Mouse (Mus musculus): ENCODE measurements around the gene Tmem87a. TPM values are rescaled to one million over a fixed set of nuclear protein-coding genes. Genes with fewer than 3 reads are reported as not detected.

The Tmem87a gene
- total and polyA plus RNA-seq, 3 experiments = 23.9 to 28.0 TPM; not detected in 1

- TF ChIP-seq NRF1 (IDR thresholded peaks at IDR 0.05; ENCODE audit: insufficient read depth, low read depth, low read length, poor library complexity, severe bottlenecking) = no peak
- Histone ChIP-seq H3K36me3 (ENCODE audit: control insufficient read depth in 1 of 2, insufficient read depth in 2 of 2, low read length in 2 of 2) (peaks cover 7 to 22% of the 10 kb centered on the region in 2 experiments), H3K27ac (ENCODE audit: control insufficient read depth, low read depth, low read length) (no peak overlapping the region), H3K4me1 (ENCODE audit: control insufficient read depth in 1 of 2, insufficient read depth in 2 of 2, low read length in 2 of 2) (peaks cover 4 to 5% of the 10 kb centered on the region in 2 experiments; a peak in 3 of 4 replicates), H3K9ac (ENCODE audit: control insufficient read depth, low read depth, low read length, poor library complexity, severe bottlenecking) (no peak overlapping the region), H3K9me3 (replicated peaks; ENCODE audit: insufficient read depth, low read length) (no peaks in the 10 kb centered on the region), H3K27me3 (ENCODE audit: control insufficient read depth in 1 of 2, insufficient read depth in 2 of 2, low read length in 2 of 2) (no peaks in the 10 kb centered on the region), H3K79me2 (ENCODE audit: control insufficient read depth, insufficient read depth, low read length, poor library complexity) (peaks cover 21% of the 10 kb centered on the region), H3K4me3 (ENCODE audit: control insufficient read depth in 1 of 2, insufficient read depth in 1 of 2, low read depth in 2 of 2, low read length in 2 of 2) (no peak overlapping the region)
- no peak for DNase-seq (ENCODE audit: low read depth, low spot score)
Observed at GRCm38 (mm10) chr2:120397951-120398350, 6.0 kb downstream of the Tmem87a start.

GRCm38 (mm10) chr2:120392406-120392805 lies 11.5 kb downstream of the Tmem87a start:
- Histone ChIP-seq H3K27ac (ENCODE audit: control insufficient read depth, low read depth, low read length) (no peak overlapping the region), H3K9ac (ENCODE audit: control insufficient read depth, low read depth, low read length, poor library complexity, severe bottlenecking) (no peak overlapping the region), H3K9me3 (replicated peaks; ENCODE audit: insufficient read depth, low read length) (no peaks in the 10 kb centered on the region), H3K79me2 (ENCODE audit: control insufficient read depth, insufficient read depth, low read length, poor library complexity) (no peaks in the 10 kb centered on the region), H3K27me3 (ENCODE audit: control insufficient read depth in 1 of 2, insufficient read depth in 2 of 2, low read length in 2 of 2) (no peaks in the 10 kb centered on the region), H3K36me3 (ENCODE audit: control insufficient read depth in 1 of 2, insufficient read depth in 2 of 2, low read length in 2 of 2) (peaks cover 0 to 36% of the 10 kb centered on the region in 2 experiments; a peak in 2 of 4 replicates), H3K4me3 (ENCODE audit: control insufficient read depth in 1 of 2, insufficient read depth in 1 of 2, low read depth in 2 of 2, low read length in 2 of 2) (no peak overlapping the region), H3K4me1 (ENCODE audit: control insufficient read depth in 1 of 2, insufficient read depth in 2 of 2, low read length in 2 of 2) (no peaks in the 10 kb centered on the region)
- peak; percentile 14; the same call in 1 of the 2 replicates for TF ChIP-seq SMC3 (IDR thresholded peaks at IDR 0.05; ENCODE audit: low read depth, low read length)
- no peak for TF ChIP-seq ELF1 (IDR thresholded peaks at IDR 0.05; ENCODE audit: low read depth, low read length)
- no peak for TF ChIP-seq RCOR1 (IDR thresholded peaks at IDR 0.05; ENCODE audit: low read depth, low read length)
- no peak for TF ChIP-seq ZC3H11A (IDR thresholded peaks at IDR 0.05; ENCODE audit: low read depth, low read length)
- TF ChIP-seq UBTF (IDR thresholded peaks at IDR 0.05; ENCODE audit: borderline replicate concordance, insufficient read depth, low read depth, low read length) = no peak
- DNase-seq (ENCODE audit: low read depth, low spot score) = no peak

- peaks cover 0 to 37% of the 10 kb centered on the region in 2 experiments; a peak in 2 of 4 replicates for H3K36me3 ChIP-seq (ENCODE audit: control insufficient read depth in 1 of 2, insufficient read depth in 2 of 2, low read length in 2 of 2)
- H3K9me3 ChIP-seq (replicated peaks; ENCODE audit: insufficient read depth, low read length) = no peaks in the 10 kb centered on the region
- TF ChIP-seq TBP (IDR thresholded peaks at IDR 0.05; ENCODE audit: low read depth, low read length) (no peak), HCFC1 (IDR thresholded peaks at IDR 0.05; ENCODE audit: low read depth, low read length) (no peak), MXI1 (IDR thresholded peaks at IDR 0.05; ENCODE audit: low read depth, low read length) (no peak), CTCF (IDR thresholded peaks at IDR 0.05 in 2 of 3, conservative IDR thresholded peaks at IDR 0.05 in 1 of 3; ENCODE audit: control insufficient read depth in 1 of 3, insufficient read depth in 1 of 3, low read depth in 2 of 3, low read length in 3 of 3, poor library complexity in 1 of 3, severe bottlenecking in 1 of 3) (no peak), USF1 (IDR thresholded peaks at IDR 0.05; ENCODE audit: low read depth, low read length) (no peak), RAD21 (IDR thresholded peaks at IDR 0.05; ENCODE audit: low read depth, low read length) (no peak), MEF2A (IDR thresholded peaks at IDR 0.05; ENCODE audit: extremely low read depth, insufficient replicate concordance, low read depth, low read length, poor library complexity, severe bottlenecking) (no peak), ETS1 (IDR thresholded peaks at IDR 0.05; ENCODE audit: low read depth, low read length) (no peak), POLR2AphosphoS2 (IDR thresholded peaks at IDR 0.05; ENCODE audit: low read length) (no peak), POLR2A (IDR thresholded peaks at IDR 0.05; ENCODE audit: control insufficient read depth in 1 of 2, insufficient read depth in 1 of 2, low read depth in 1 of 2, low read length in 2 of 2, poor library complexity in 1 of 2) (no peak), NELFE (IDR thresholded peaks at IDR 0.05; ENCODE audit: low read depth, low read length) (no peak), MAFK (IDR thresholded peaks at IDR 0.05; ENCODE audit: borderline replicate concordance, low read depth, low read length) (no peak), ZMIZ1 (IDR thresholded peaks at IDR 0.05; ENCODE audit: low read depth, low read length) (no peak), NRF1 (IDR thresholded peaks at IDR 0.05; ENCODE audit: insufficient read depth, low read depth, low read length, poor library complexity, severe bottlenecking) (no peak)
Observed at GRCm38 (mm10) chr2:120390934-120391333, 13.0 kb downstream of the Tmem87a start.

More at GRCm38 (mm10) chr2:120390934-120391333, 13.0 kb downstream of the Tmem87a start:
- Histone ChIP-seq H3K9ac (ENCODE audit: control insufficient read depth, low read depth, low read length, poor library complexity, severe bottlenecking) (no peak overlapping the region), H3K4me3 (ENCODE audit: control insufficient read depth in 1 of 2, insufficient read depth in 1 of 2, low read depth in 2 of 2, low read length in 2 of 2) (no peak overlapping the region), H3K27me3 (ENCODE audit: control insufficient read depth in 1 of 2, insufficient read depth in 2 of 2, low read length in 2 of 2) (no peaks in the 10 kb centered on the region), H3K4me1 (ENCODE audit: control insufficient read depth in 1 of 2, insufficient read depth in 2 of 2, low read length in 2 of 2) (no peaks in the 10 kb centered on the region), H3K79me2 (ENCODE audit: control insufficient read depth, insufficient read depth, low read length, poor library complexity) (no peaks in the 10 kb centered on the region), H3K27ac (ENCODE audit: control insufficient read depth, low read depth, low read length) (no peak overlapping the region)
- DNase-seq (ENCODE audit: low read depth, low spot score) = no peak

All from MEL (cell line).